Mouse (Mus musculus): ENCODE measurements around the gene Msh2. TPM values are rescaled to one million over a fixed set of nuclear protein-coding genes. Genes with fewer than 3 reads are reported as not detected.

The Msh2 gene
- polyA plus RNA-seq, 1 experiment from 2014 or later, result 57.5 TPM

DNA sequence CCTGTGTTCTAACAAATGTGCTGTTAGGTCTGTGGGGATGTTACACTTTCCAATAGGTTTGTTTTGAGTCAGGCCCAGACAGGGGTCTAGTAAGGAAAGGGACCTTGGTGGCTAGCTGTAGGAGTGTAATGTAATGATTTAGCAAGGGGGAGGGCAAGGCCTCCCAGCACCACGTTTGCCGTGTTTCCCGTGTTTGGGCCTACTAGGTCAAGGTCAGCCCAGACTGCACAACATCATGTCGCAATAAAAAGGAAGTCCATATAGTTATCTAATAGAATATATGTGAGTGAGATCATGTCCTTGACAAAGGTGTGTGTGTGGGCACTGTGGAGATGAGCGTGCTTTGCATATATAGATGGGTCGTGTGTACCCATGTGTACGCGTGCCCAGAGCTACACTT lies 17.1 kb downstream of the Msh2 start:
- Histone ChIP-seq H3K9me3 (ENCODE audit: control insufficient read depth, low read depth, low read length) (no peaks in the 10 kb centered on the region), H3K27ac (ENCODE audit: low read length) (no peak overlapping the region), H3K27me3 (ENCODE audit: control insufficient read depth, insufficient read depth, low read length) (no peaks in the 10 kb centered on the region), H3K36me3 (ENCODE audit: control insufficient read depth, insufficient read depth, low read length) (peaks cover 21% of the 10 kb centered on the region), H3K4me2 (replicated peaks; ENCODE audit: low read depth, low read length) (no peak overlapping the region), H3K4me3 (ENCODE audit: low read depth, low read length) (no peak overlapping the region), H3K9ac (replicated peaks; ENCODE audit: low read depth, low read length) (no peak overlapping the region), H3K4me1 (ENCODE audit: control insufficient read depth, insufficient read depth, low read length) (no peaks in the 10 kb centered on the region)
- 94% methylated on average over 8 of the region's 8 CpGs for WGBS
- no peak for ATAC-seq (ENCODE audit: insufficient number of reproducible peaks, insufficient read depth, low FRiP score, low read depth)

DNA sequence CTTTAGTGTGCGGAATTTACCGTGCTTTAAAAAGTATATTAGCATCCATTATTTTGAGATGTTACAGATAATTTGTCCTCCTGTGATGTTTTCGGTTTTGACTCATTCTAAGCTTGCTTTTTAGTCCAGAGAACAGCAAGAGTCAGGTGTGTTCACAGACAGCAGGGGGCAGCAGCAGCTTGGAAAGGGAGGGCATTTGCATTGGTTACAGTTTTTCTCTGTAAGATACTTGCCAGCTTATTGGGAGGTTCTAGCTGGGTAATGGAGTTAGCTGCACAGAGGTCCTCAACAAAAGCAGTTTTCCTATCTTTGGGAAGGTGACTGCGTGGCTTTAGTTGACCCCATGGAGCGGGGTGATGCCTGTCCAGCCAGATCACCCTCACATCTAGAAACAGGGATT lies 19.8 kb downstream of the Msh2 start:
- Histone ChIP-seq H3K4me2 (replicated peaks; ENCODE audit: low read depth, low read length) (no peak overlapping the region), H3K36me3 (ENCODE audit: control insufficient read depth, insufficient read depth, low read length) (peaks cover 22% of the 10 kb centered on the region), H3K4me3 (ENCODE audit: low read depth, low read length) (no peak overlapping the region), H3K4me1 (ENCODE audit: control insufficient read depth, insufficient read depth, low read length) (no peaks in the 10 kb centered on the region), H3K9me3 (ENCODE audit: control insufficient read depth, low read depth, low read length) (no peaks in the 10 kb centered on the region), H3K9ac (replicated peaks; ENCODE audit: low read depth, low read length) (no peak overlapping the region), H3K27ac (ENCODE audit: low read length) (no peak overlapping the region), H3K27me3 (ENCODE audit: control insufficient read depth, insufficient read depth, low read length) (no peaks in the 10 kb centered on the region)
- ATAC-seq (ENCODE audit: insufficient number of reproducible peaks, insufficient read depth, low FRiP score, low read depth), result no peak
- 88% methylated on average over 5 of the region's 5 CpGs for WGBS

DNA sequence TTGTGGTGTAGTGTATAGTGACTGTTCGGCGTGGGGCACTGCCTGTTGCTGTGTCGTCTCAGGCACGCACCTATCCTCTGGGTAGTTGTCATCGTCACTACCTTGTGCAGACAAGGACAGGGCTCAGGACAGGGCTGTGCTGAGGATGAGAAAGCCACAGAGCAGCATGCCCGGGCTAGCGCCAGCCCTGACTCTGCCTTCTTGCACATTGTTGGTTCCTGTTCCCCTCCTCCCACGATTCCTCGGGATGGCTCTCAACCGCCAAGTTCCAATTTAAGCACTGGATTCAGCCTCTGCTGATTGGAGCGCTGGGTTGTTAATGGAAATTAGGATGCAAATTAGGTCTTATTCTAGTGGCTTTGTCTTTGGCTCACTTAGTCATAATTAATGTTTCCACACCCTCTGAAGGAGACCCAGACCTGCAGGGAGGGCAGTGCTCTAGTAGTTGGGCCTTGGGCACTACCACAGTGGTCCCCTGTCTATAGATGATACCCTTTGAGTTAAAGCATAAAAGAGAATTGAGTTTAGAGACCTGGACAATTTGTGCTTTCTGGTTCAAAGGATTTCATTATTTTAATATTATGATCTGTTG lies 23.8 kb downstream of the Msh2 start:
- no peak overlapping the region for H3K4me3 ChIP-seq (ENCODE audit: low read depth, low read length)
- H3K36me3 ChIP-seq (ENCODE audit: control insufficient read depth, insufficient read depth, low read length), result peaks cover 27% of the 10 kb centered on the region
- no peaks in the 10 kb centered on the region for H3K27me3 ChIP-seq (ENCODE audit: control insufficient read depth, insufficient read depth, low read length)
- H3K9me3 ChIP-seq (ENCODE audit: control insufficient read depth, low read depth, low read length), result no peaks in the 10 kb centered on the region
- ATAC-seq (ENCODE audit: insufficient number of reproducible peaks, insufficient read depth, low FRiP score, low read depth), result no peak
- 95% methylated on average over 11 of the region's 11 CpGs for whole genome bisulfite sequencing
- no peak overlapping the region for H3K9ac ChIP-seq (replicated peaks; ENCODE audit: low read depth, low read length)
- no peak overlapping the region for H3K4me2 ChIP-seq (replicated peaks; ENCODE audit: low read depth, low read length)
- no peaks in the 10 kb centered on the region for H3K4me1 ChIP-seq (ENCODE audit: control insufficient read depth, insufficient read depth, low read length)
- no peak overlapping the region for H3K27ac ChIP-seq (ENCODE audit: low read length)

DNA sequence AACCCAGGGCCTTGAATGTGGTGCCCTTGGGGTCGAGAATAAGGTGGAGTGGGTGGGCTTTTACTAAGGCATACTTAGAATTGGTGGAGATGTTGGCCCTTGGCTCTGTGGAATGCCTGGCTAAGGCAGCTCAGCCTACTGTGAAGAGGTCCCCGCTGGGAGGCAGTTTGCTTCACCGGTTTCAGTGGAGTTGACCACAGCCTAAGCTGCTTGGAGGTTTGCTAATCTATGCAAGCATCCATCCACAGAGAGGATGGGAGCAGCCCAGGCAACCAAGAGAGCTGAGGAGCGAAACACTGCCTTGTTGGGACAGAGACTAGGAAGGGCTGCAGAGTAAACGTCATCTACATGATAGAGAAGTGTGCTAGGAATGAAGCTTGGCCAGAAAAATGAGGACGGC lies 24.7 kb downstream of the Msh2 start:
- ATAC-seq (ENCODE audit: insufficient number of reproducible peaks, insufficient read depth, low FRiP score, low read depth), result no peak
- H3K36me3 ChIP-seq (ENCODE audit: control insufficient read depth, insufficient read depth, low read length), result peaks cover 29% of the 10 kb centered on the region

DNA sequence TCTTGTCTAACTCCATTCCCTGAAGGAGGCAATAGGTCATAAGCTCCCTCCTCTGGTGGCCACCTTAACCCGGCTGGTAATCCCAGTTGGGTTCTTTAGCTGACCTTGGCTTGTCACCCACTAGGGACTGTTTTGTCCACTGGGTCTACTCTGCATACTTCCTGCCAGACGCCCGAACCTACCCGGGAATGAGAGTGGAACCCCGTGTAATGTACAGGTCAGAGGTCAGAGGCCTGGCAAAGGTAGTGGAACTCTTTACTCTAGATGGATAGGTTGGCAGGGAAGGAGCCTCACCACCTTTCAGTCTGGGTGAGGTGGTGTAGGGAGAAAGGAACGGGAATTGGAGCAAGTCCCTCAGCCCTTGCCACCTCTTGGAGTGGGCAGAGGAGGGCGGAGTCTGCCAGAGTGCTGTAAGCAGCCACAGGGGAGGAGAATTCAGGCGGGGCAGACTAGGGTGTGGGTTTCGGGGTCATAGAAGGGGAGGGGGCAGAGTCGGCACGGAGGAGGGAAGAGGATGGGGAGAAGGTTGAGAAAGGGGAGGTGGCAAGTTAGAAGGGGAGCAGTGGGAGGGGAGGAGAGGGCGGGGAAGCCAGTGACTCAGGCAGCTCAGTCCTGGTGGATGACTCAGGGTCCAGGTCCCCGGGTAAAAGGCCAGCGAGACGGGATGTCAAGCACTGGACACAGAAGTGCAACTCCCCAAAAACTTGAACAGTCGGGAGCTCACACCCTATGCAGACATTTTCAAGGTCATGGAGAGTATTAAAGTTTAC lies 27.1 kb downstream of the Msh2 start:
- Histone ChIP-seq H3K27ac (ENCODE audit: low read length) (no peak overlapping the region), H3K27me3 (ENCODE audit: control insufficient read depth, insufficient read depth, low read length) (no peaks in the 10 kb centered on the region), H3K36me3 (ENCODE audit: control insufficient read depth, insufficient read depth, low read length) (peaks cover 33% of the 10 kb centered on the region), H3K9me3 (ENCODE audit: control insufficient read depth, low read depth, low read length) (no peaks in the 10 kb centered on the region), H3K4me3 (ENCODE audit: low read depth, low read length) (no peak overlapping the region), H3K9ac (replicated peaks; ENCODE audit: low read depth, low read length) (no peak overlapping the region), H3K4me1 (ENCODE audit: control insufficient read depth, insufficient read depth, low read length) (no peaks in the 10 kb centered on the region), H3K4me2 (replicated peaks; ENCODE audit: low read depth, low read length) (no peak overlapping the region)
- 73% methylated on average over 16 of the region's 16 CpGs for WGBS
- 0 out of 2 replicates have a peak, but pooled peaks have one; percentile 42 for ATAC-seq (ENCODE audit: insufficient number of reproducible peaks, insufficient read depth, low FRiP score, low read depth)

More for the DNA sequence above, 24.7 kb downstream of the Msh2 start:
- H3K4me3 ChIP-seq (ENCODE audit: low read depth, low read length), result no peak overlapping the region
- H3K4me1 ChIP-seq (ENCODE audit: control insufficient read depth, insufficient read depth, low read length), result no peaks in the 10 kb centered on the region
- no peak overlapping the region for H3K9ac ChIP-seq (replicated peaks; ENCODE audit: low read depth, low read length)
- H3K4me2 ChIP-seq (replicated peaks; ENCODE audit: low read depth, low read length), result no peak overlapping the region
- H3K27ac ChIP-seq (ENCODE audit: low read length), result no peak overlapping the region
- 88% methylated on average over 6 of the region's 6 CpGs for whole genome bisulfite sequencing
- H3K9me3 ChIP-seq (ENCODE audit: control insufficient read depth, low read depth, low read length), result no peaks in the 10 kb centered on the region
- no peaks in the 10 kb centered on the region for H3K27me3 ChIP-seq (ENCODE audit: control insufficient read depth, insufficient read depth, low read length)

DNA sequence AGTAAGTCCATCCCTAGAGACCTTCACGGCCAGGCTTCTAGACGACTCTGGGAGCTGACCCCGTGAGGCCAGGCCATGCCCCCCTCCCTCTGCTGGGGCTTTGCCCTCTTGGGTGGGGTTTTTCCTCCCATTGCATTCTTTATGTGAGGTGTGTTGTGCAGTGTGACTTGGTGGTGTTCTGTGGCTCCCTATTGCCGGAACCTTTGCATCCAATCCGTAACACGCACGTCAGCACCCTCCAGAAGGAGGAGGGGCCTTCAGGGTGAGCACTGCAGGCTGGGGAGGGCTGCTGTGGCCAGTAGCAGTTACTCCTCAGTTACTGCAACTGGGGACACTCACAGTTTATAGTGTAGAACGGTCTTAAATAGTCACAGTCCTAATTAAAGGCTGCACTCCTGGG lies 28.0 kb downstream of the Msh2 start:
- no peak overlapping the region for H3K4me3 ChIP-seq (ENCODE audit: low read depth, low read length)
- H3K4me2 ChIP-seq (replicated peaks; ENCODE audit: low read depth, low read length), result no peak overlapping the region
- no peak overlapping the region for H3K27ac ChIP-seq (ENCODE audit: low read length)
- ATAC-seq (ENCODE audit: insufficient number of reproducible peaks, insufficient read depth, low FRiP score, low read depth), result no peak
- peaks cover 33% of the 10 kb centered on the region for H3K36me3 ChIP-seq (ENCODE audit: control insufficient read depth, insufficient read depth, low read length)
- no peaks in the 10 kb centered on the region for H3K27me3 ChIP-seq (ENCODE audit: control insufficient read depth, insufficient read depth, low read length)
- WGBS, result 78% methylated on average over 8 of the region's 8 CpGs
- no peak overlapping the region for H3K9ac ChIP-seq (replicated peaks; ENCODE audit: low read depth, low read length)
- no peaks in the 10 kb centered on the region for H3K9me3 ChIP-seq (ENCODE audit: control insufficient read depth, low read depth, low read length)
- H3K4me1 ChIP-seq (ENCODE audit: control insufficient read depth, insufficient read depth, low read length), result no peaks in the 10 kb centered on the region

DNA sequence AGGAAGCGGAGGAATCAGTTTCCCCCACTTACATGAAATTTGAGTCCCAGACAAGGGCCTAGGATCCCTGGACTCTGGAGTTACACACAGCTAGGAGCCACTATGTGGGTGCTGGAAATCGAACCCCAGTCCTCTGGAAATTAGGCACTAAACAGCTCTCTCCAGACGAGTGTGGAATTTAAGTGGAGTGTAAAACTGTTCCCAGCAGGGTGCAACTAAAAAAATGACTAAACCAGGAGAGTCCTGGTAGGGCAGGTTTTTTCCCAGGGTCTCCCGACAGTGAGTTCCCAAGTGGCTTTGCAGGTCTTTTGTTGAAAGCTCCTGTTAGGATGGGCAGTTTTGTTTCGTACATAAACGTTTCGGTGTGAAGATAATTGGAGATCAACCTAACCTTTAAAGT lies 52.6 kb downstream of the Msh2 start:
- Histone ChIP-seq H3K4me1 (ENCODE audit: control insufficient read depth, insufficient read depth, low read length) (no peaks in the 10 kb centered on the region), H3K27me3 (ENCODE audit: control insufficient read depth, insufficient read depth, low read length) (no peaks in the 10 kb centered on the region), H3K4me2 (replicated peaks; ENCODE audit: low read depth, low read length) (no peak overlapping the region), H3K9me3 (ENCODE audit: control insufficient read depth, low read depth, low read length) (peaks cover 4% of the 10 kb centered on the region; the same call in 1 of the 2 replicates), H3K36me3 (ENCODE audit: control insufficient read depth, insufficient read depth, low read length) (peaks cover 3% of the 10 kb centered on the region; the same call in 1 of the 2 replicates), H3K9ac (replicated peaks; ENCODE audit: low read depth, low read length) (no peak overlapping the region), H3K4me3 (ENCODE audit: low read depth, low read length) (no peak overlapping the region), H3K27ac (ENCODE audit: low read length) (no peak overlapping the region)
- no peak for ATAC-seq (ENCODE audit: insufficient number of reproducible peaks, insufficient read depth, low FRiP score, low read depth)
- 92% methylated on average over 7 of the region's 7 CpGs for WGBS

DNA sequence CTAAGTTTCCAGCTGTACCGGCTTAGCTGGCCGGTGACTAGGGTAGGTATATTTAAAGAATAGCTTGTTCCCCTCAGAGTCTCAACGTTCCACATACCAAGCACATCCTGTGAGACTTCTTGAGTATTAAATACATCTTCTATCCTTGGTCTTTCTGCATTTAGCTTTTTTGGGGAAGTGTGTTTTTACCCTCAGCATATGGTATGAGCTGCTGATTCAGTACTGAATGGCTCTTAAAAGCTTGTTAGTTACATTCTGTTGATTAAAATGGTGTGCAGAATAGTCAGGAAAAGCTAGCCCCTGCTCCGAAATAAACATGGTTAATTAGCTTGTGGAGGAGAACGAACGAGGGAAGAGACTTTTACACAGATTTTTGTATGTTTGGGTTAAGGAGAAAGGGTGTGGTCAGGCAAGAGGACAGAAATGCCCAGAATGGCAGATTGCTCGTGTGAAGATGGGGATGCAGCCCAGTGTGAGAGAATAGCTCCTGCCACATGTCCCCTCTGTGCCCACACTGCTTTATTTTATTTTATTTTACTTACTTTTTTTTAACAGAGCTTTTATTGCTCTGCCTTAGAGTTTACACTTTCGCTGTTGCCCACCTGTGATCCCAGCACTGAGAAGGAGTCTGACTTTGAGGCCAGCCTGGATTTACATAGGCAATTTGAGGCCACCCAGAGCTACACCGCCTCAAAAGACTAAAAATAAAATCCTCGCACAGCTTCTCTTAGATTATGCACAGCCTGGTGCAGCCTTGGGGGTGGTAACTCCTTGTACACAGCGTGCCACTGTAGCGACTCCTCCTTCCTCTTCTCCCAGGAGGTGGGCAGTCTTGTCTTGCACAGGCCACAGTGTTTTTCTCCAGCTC lies 54.6 kb downstream of the Msh2 start:
- Histone ChIP-seq H3K27me3 (ENCODE audit: control insufficient read depth, insufficient read depth, low read length) (no peaks in the 10 kb centered on the region), H3K9ac (replicated peaks; ENCODE audit: low read depth, low read length) (no peak overlapping the region), H3K4me2 (replicated peaks; ENCODE audit: low read depth, low read length) (no peak overlapping the region), H3K27ac (ENCODE audit: low read length) (no peak overlapping the region), H3K4me1 (ENCODE audit: control insufficient read depth, insufficient read depth, low read length) (no peaks in the 10 kb centered on the region), H3K4me3 (ENCODE audit: low read depth, low read length) (no peak overlapping the region), H3K9me3 (ENCODE audit: control insufficient read depth, low read depth, low read length) (peaks cover 4% of the 10 kb centered on the region; the same call in 1 of the 2 replicates), H3K36me3 (ENCODE audit: control insufficient read depth, insufficient read depth, low read length) (peaks cover 3% of the 10 kb centered on the region; the same call in 1 of the 2 replicates)
- no peak for ATAC-seq (ENCODE audit: insufficient number of reproducible peaks, insufficient read depth, low FRiP score, low read depth)
- 92% methylated on average over 12 of the region's 12 CpGs for WGBS

Measured in stomach, embryonic 14.5 days (tissue).